Mouse (Mus musculus): ENCODE measurements around the gene Mgrn1.

- TF ChIP-seq GATA1 (IDR thresholded peaks at IDR 0.05; ENCODE audit: borderline replicate concordance, low read length) (no peak), FLI1 (IDR thresholded peaks at IDR 0.05; ENCODE audit: low read length) (no peak)
Observed at GRCm38 (mm10) chr16:4880136-4880825, 5.8 kb upstream of the Mgrn1 start, which contains the start of gene Ubald1.
